Mouse (Mus musculus) liver, embryonic 11.5 days (tissue): ENCODE results near the gene Agfg2. TPM values are rescaled to one million over a fixed set of nuclear protein-coding genes. Genes with fewer than 3 reads are reported as not detected.

Experiments used
- ATAC-seq: fragments of 200-750 bp; cut with Nextera tagmentation; replicated peaks from 2 replicates; pipeline ENCODE4 v1.8.0; 2017; ENCODE audit warnings: moderate number of reproducible peaks, mild to moderate bottlenecking, moderate TSS enrichment, moderate library complexity; ENCODE audit not compliant: low FRiP score
- DNase-seq: peaks from one replicate; pipeline ENCODE4 v3.0.0-alpha.2; 2017; ENCODE audit warnings: low spot score
- H3K27ac ChIP-seq: fragments of 300-500 bp; sonication (generic); 2 replicates; pipeline ENCODE4 v1.5.1; 2014; ENCODE audit warnings: mild to moderate bottlenecking, low read depth, low read length, control low read depth
- H3K27me3 ChIP-seq: fragments of 300-500 bp; sonication (generic); replicated peaks from 2 replicates; pipeline ENCODE4 v1.6.1; 2014; ENCODE audit warnings: low read length, mixed read lengths; ENCODE audit not compliant: control insufficient read depth, insufficient read depth
- H3K36me3 ChIP-seq: fragments of 300-500 bp; sonication (generic); 2 replicates; pipeline ENCODE4 v1.6.1; 2014; ENCODE audit warnings: mild to moderate bottlenecking, low read length, moderate library complexity, mixed read lengths; ENCODE audit not compliant: control insufficient read depth, insufficient read depth
- H3K4me1 ChIP-seq: fragments of 300-500 bp; sonication (generic); replicated peaks from 2 replicates; pipeline ENCODE4 v1.6.1; 2014; ENCODE audit warnings: low read length, mixed read lengths; ENCODE audit not compliant: control insufficient read depth, insufficient read depth
- H3K4me2 ChIP-seq: fragments of 300-500 bp; sonication (generic); 2 replicates; pipeline ENCODE4 v1.6.1; 2014; ENCODE audit warnings: mild to moderate bottlenecking, control low read depth, moderate library complexity
- H3K4me3 ChIP-seq: fragments of 300-500 bp; sonication (generic); 2 replicates; pipeline ENCODE4 v1.5.1; 2014; ENCODE audit warnings: low read depth, low read length, control low read depth
- H3K9ac ChIP-seq: fragments of 300-500 bp; sonication (generic); 2 replicates; pipeline ENCODE4 v1.6.1; 2014; ENCODE audit warnings: low read depth, low read length, control low read depth
- H3K9me3 ChIP-seq: fragments of 300-500 bp; sonication (generic); 2 replicates; pipeline ENCODE4 v1.6.1; 2016; ENCODE audit warnings: low read length, inconsistent platforms, mixed read lengths; ENCODE audit not compliant: control insufficient read depth
- WGBS: fragments of 180-500 bp; shearing (Covaris S2); extraction: QIAGEN DNeasy Blood & Tissue Kit; methylation state at CpG from one replicate; pipeline ENCODE4 v1.1.7; 2014; 5-methylcytosine and 5-hydroxymethylcytosine counted together
- polyA plus RNA-seq: library from polyadenylated mRNA; unstranded; fragments of >200 nt; fragmentation: Nextera tagmentation; extraction: Ambion mirVana; gene quantifications from 2 replicates; pipeline ENCODE4 v1.2.1, GENCODE M21; 2014

Gene Agfg2
- polyA plus RNA-seq, 1 experiment from 2014 or later, result 32.4 TPM

GRCm38 (mm10) chr5:137613550-137613949 lies 71.0 kb downstream of the Agfg2 start, which contains the start of gene Pcolce:
Pcolce (minus strand) TSS chr5:137613784.
- no peak for DNase-seq

GRCm38 (mm10) chr5:137613076-137613475 lies 71.5 kb downstream of the Agfg2 start:
- Histone ChIP-seq H3K27ac (no peak overlapping the region; the same call in 1 of the 2 replicates), H3K36me3 (no peaks in the 10 kb centered on the region), H3K9me3 (no peaks in the 10 kb centered on the region), H3K4me2 (no peak overlapping the region), H3K4me1 (peaks cover 21% of the 10 kb centered on the region), H3K9ac (no peak overlapping the region), H3K27me3 (peaks cover 3% of the 10 kb centered on the region), H3K4me3 (no peak overlapping the region)
- DNase-seq (no peak), ATAC-seq (no peak)
- 67% methylated on average over 5 of the region's 5 CpGs for WGBS

More at GRCm38 (mm10) chr5:137613550-137613949, 71.0 kb downstream of the Agfg2 start, which contains the start of gene Pcolce:
- no peaks in the 10 kb centered on the region for H3K9me3 ChIP-seq
- ATAC-seq, result no peak
- H3K27me3 ChIP-seq, result peaks cover 3% of the 10 kb centered on the region; the same call in 1 of the 2 replicates
- H3K4me1 ChIP-seq, result peaks cover 17% of the 10 kb centered on the region
- H3K36me3 ChIP-seq, result no peaks in the 10 kb centered on the region
- no peak within 1 kb of the TSS; the same call in 1 of the 2 replicates for H3K27ac ChIP-seq
- no peak within 1 kb of the TSS for H3K4me3 ChIP-seq
- no peak within 1 kb of the TSS for H3K4me2 ChIP-seq
- WGBS, result 36% methylated on average over 11 of the region's 11 CpGs
- no peak within 1 kb of the TSS for H3K9ac ChIP-seq

- no peak; the same call in 1 of the 2 replicates for ATAC-seq
- Histone ChIP-seq H3K27me3 (peaks cover 7% of the 10 kb centered on the region), H3K4me3 (peak overlapping the region; percentile 28), H3K4me2 (peak overlapping the region; percentile 56), H3K9me3 (no peaks in the 10 kb centered on the region), H3K36me3 (0 out of 2 replicates have a peak, but pooled peaks cover 3% of the 10 kb centered on the region), H3K9ac (peak overlapping the region; percentile 50; the same call in 1 of the 2 replicates), H3K4me1 (peaks cover 25% of the 10 kb centered on the region), H3K27ac (peak overlapping the region; percentile 79)
- WGBS, result 9% methylated on average over 6 of the region's 6 CpGs
- DNase-seq, result peak; percentile 60
Measured at GRCm38 (mm10) chr5:137611245-137611602, 73.3 kb downstream of the Agfg2 start.

GRCm38 (mm10) chr5:137610548-137611244 lies 73.8 kb downstream of the Agfg2 start:
- WGBS, result 21% methylated on average over 11 of the region's 12 CpGs
- peaks cover 7% of the 10 kb centered on the region for H3K27me3 ChIP-seq
- peak; percentile 55 for DNase-seq
- H3K4me1 ChIP-seq, result peaks cover 28% of the 10 kb centered on the region
- H3K9ac ChIP-seq, result peak overlapping the region; percentile 50; the same call in 1 of the 2 replicates
- ATAC-seq, result 0 out of 2 replicates have a peak, but pooled peaks have one; percentile 21
- peak overlapping the region; percentile 56 for H3K4me2 ChIP-seq
- peaks cover 5% of the 10 kb centered on the region; the same call in 1 of the 2 replicates for H3K36me3 ChIP-seq
- H3K9me3 ChIP-seq, result no peaks in the 10 kb centered on the region
- H3K27ac ChIP-seq, result peak overlapping the region; percentile 79
- peak overlapping the region; percentile 28 for H3K4me3 ChIP-seq

- H3K4me2 ChIP-seq, result peak overlapping the region; percentile 56
- no peak for ATAC-seq
- H3K4me3 ChIP-seq, result peak overlapping the region; percentile 28
- no peaks in the 10 kb centered on the region for H3K9me3 ChIP-seq
- H3K9ac ChIP-seq, result 0 out of 2 replicates have a peak overlapping the region, but pooled peaks have one; percentile 3
- 60% methylated on average over 4 of the region's 4 CpGs for WGBS
- peaks cover 32% of the 10 kb centered on the region for H3K4me1 ChIP-seq
- H3K27ac ChIP-seq, result no peak overlapping the region
- H3K36me3 ChIP-seq, result peaks cover 7% of the 10 kb centered on the region; the same call in 1 of the 2 replicates
- peaks cover 7% of the 10 kb centered on the region for H3K27me3 ChIP-seq
- no peak for DNase-seq
Measured at GRCm38 (mm10) chr5:137610056-137610455, 74.5 kb downstream of the Agfg2 start.

- ATAC-seq, result no peak
Measured at GRCm38 (mm10) chr5:137609292-137609691, 75.2 kb downstream of the Agfg2 start.

GRCm38 (mm10) chr5:137608654-137609190 lies 75.8 kb downstream of the Agfg2 start:
- peaks cover 34% of the 10 kb centered on the region for H3K4me1 ChIP-seq
- peaks cover 7% of the 10 kb centered on the region for H3K27me3 ChIP-seq
- no peak overlapping the region for H3K27ac ChIP-seq
- peak overlapping the region; percentile 49 for H3K4me2 ChIP-seq
- H3K9ac ChIP-seq, result no peak overlapping the region
- peaks cover 9% of the 10 kb centered on the region; the same call in 1 of the 2 replicates for H3K36me3 ChIP-seq
- no peaks in the 10 kb centered on the region for H3K9me3 ChIP-seq
- WGBS, result 34% methylated on average over 23 of the region's 23 CpGs
- ATAC-seq (no peak), DNase-seq (no peak)
- H3K4me3 ChIP-seq, result 0 out of 2 replicates have a peak overlapping the region, but pooled peaks have one; percentile 10

More at GRCm38 (mm10) chr5:137609292-137609691, 75.2 kb downstream of the Agfg2 start:
- no peak for DNase-seq
- Histone ChIP-seq H3K4me2 (no peak overlapping the region), H3K4me1 (peaks cover 34% of the 10 kb centered on the region), H3K9me3 (no peaks in the 10 kb centered on the region), H3K4me3 (no peak overlapping the region), H3K36me3 (peaks cover 7% of the 10 kb centered on the region; the same call in 1 of the 2 replicates), H3K9ac (no peak overlapping the region), H3K27ac (no peak overlapping the region), H3K27me3 (peaks cover 7% of the 10 kb centered on the region)
- 67% methylated on average over 3 of the region's 3 CpGs for WGBS

- Histone ChIP-seq H3K9me3 (no peaks in the 10 kb centered on the region), H3K27me3 (peaks cover 7% of the 10 kb centered on the region), H3K9ac (no peak overlapping the region), H3K27ac (no peak overlapping the region), H3K4me3 (0 out of 2 replicates have a peak overlapping the region, but pooled peaks have one; percentile 10), H3K4me2 (peak overlapping the region; percentile 49), H3K36me3 (peaks cover 9% of the 10 kb centered on the region; the same call in 1 of the 2 replicates), H3K4me1 (peaks cover 32% of the 10 kb centered on the region)
- WGBS, result 28% methylated on average over 26 of the region's 26 CpGs
- DNase-seq (no peak), ATAC-seq (no peak)
Measured at GRCm38 (mm10) chr5:137607860-137608653, 76.5 kb downstream of the Agfg2 start.
